Mouse (Mus musculus) layer of hippocampus, postnatal 10 days (tissue): ENCODE measurements around the gene Ush2a. TPM values are rescaled to one million over a fixed set of nuclear protein-coding genes. Genes with fewer than 3 reads are reported as not detected.

ENCODE experiments used
- DNase-seq, 2 experiments: peaks; one replicate each; pipeline ENCODE4 v3.0.0; 2021; ENCODE audit warnings: low spot score in 2 of 2
- long read RNA-seq: library from polyadenylated mRNA; stranded (forward); transcript quantifications from one replicate; pipeline ENCODE4 v2.0.0, GENCODE M21; 2023
- total RNA-seq, 2 experiments: library from RNA; stranded (reverse); gene quantifications; 2 replicates each; pipeline ENCODE4 v1.2.3; 2021

Ush2a gene
- total RNA-seq, result under 1 TPM; 0.20 to 0.46 TPM
- long read RNA-seq, partial matches to known transcripts, result 1 of 1 reads
- long read RNA-seq, other reads (novel, unspliced or antisense), result 0 of 1 reads

DNA sequence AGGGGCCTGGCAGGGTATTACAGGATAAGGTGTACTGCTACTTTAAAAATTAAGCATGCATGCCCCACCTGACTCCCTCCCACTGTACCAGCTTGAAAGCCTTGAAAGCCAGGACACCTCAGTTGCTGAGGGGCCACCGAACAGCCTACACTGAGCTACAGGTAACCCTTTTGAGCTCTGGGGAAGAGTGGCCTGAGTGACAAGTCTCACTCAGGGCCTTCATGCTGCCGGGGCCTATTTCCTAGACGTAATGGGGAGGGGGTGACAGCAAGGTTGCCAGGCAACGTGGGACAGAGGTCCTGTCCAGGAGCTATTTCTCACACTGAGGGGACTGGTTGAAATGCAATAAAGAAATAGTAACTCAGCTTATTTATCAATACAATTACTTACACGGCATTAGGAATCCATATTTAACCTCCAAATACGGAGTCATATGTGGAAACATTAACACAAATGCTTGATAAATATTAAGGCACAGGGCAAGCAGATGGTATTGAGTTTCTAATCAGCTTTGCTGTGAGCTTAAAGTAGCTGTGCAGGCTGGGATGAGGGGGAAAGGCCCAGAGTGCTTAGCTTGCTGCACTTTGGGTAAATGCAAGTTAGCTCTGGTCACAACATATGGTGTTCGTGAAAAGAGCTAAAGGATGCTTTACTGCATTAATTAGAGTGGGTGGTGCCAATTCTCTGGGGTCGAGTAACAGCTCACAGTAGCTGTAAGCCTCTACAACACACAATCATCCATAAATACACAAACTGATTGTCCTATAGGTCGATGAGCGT, at the start of gene Ush2a:
Gene Ush2a, plus strand, starts transcription at position 121 of the 780 bp plus-strand sequence.
- no peak for DNase-seq

DNA sequence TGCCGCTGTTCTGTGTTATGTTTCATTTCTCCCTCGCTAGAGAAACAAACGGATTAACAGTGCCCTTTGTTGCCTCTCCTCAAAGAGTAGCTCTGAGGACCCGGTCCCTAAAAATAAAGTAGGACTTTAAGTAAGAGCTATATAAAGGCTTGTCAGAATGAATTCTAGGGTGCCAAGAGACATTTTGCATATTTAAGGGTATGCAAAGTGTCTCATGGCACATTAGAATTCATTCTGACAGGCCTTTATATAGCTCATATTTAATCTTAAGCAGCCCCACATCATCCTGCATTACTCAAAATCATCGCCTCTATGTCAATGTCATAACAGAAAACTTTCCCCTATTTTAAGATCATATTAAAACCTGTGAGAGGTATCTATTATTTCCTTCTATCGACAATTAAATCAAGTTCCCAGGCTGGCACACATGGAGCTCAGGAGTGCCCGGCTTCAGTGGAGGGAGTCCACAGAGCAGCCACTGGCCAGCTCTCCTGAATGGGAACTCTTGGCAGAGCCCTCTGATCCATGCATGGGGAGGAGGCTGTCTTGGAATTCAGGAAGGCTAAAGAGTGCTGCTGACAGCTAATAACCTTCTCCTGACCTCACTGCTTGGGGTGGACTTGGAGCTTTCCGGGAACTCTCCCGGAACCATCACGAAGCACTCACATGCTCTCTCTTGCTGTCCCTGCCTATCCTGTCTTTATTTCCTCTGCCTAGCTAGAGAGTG, 46.8 kb upstream of the Ush2a start:
- DNase-seq, result no peak

- no peak for DNase-seq
These were observed 40.5 kb upstream of the Ush2a start for GRCm38 (mm10) chr1:188221226-188221792.

- no peak for DNase-seq
These were observed 28.6 kb upstream of the Ush2a start for GRCm38 (mm10) chr1:188233036-188233724.

DNA sequence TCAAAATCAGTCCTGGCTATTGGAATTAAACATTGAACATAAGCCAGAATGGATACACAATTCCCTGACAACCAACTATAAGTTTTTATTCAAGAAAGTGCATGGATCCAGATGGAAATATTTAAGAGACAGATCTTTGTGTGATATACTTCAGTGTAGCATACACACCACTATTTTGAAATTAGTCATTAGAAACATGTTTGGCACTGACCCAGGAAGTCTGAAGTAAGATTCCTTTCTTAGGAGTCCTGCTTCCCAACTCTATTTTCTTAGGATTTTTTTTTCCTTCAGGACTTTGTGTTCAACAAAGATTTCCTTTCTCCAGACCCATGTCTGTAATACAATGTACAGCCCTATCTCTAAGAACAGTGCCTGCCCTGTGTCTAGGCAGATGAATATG, 23.2 kb upstream of the Ush2a start:
- DNase-seq, result no peak

GRCm38 (mm10) chr1:188241766-188242165, 20.1 kb upstream of the Ush2a start:
- DNase-seq, result no peak

DNA sequence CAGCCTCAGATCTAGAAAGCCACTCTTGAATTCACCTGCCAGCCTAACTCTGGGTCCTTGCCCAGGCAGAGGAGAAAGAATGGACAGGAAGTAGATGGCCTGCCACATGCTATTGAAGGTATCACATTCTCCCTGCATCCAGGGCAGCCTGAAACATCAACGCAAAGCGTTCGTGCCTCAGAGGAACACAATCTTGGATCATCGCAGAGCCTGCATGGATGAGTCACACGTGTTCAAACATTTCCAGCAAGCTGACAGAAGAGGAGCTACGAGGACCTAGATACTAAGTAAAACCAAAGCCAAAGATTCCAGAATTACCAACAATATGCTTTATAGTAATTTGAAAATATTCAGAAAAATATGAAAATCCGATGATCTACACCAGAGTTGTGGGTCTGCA, 4.3 kb upstream of the Ush2a start:
- no peak for DNase-seq

DNA sequence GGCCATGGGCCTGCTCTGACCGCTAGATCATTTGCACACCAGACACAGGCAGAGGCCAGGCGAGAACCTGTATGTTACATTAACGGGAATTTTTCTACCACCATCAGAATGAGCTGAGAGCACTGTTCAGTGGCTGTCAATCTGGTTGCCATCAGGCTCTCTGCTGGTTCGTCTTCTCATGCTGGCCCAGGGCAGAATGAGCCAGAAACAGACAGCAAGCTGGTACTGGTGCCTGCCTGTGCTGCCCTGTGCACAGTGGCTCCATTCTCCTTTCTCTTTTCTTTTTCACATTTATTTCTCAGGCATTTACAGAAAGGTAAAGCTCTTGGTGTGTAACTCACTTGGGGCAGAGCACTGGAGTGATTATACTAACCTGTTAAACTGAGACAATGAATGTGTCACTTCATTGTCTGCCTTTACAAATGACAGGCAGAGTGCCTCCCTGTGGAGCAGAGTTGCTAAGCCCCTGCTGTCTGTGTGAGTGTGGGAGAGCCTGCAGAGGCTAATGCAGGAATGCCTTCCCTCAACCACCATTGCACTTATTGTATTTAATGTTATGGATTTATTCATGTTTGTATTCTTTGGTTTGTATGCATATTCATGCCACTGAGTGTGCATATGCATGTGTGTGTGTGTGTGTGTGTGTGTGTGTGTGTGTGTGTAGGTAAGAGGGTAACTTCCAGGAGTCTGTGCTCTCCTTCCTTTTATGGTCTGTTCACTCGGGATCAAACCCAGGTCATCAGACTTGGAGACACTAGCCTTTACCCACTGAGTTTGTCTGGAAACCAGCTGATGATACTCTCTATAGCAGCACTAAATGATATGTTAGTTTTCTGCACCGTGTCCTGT, 1.3 kb upstream of the Ush2a start:
- peak in 1 of 2 experiments; percentile 8 for DNase-seq

DNA sequence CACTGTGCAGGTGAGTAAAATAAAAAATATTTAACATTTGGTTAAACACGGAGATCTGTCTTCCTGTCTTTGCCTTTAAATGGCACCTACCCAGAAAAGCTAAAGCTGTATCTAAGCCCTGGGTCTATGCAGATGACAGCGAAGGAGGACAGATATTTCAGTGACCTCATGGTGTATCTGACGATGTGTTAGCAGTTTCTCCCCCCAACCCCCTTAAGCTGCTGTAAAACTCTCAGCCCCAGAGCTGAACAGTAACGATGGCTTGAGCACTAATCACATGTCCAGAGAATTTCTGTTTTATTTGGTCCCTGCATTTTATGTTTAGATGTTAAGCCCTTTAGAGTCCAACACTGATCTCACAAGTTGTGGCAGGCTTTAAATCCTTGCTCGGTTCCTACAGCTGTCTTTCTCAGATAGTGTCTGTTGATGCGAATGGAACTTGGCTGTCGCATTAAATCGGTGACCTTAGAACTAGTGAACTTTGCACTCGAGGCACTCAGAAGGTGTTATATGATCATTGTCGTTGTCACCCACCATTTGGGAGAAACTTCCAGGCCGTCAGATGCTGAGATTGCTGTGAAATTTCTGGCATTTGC, 5.4 kb downstream of the Ush2a start:
- DNase-seq, result no peak

- DNase-seq, result no peak
These were observed 7.2 kb downstream of the Ush2a start for GRCm38 (mm10) chr1:188269071-188269470.

- DNase-seq, result no peak
These were observed 51.5 kb downstream of the Ush2a start for GRCm38 (mm10) chr1:188313303-188313702.

DNA sequence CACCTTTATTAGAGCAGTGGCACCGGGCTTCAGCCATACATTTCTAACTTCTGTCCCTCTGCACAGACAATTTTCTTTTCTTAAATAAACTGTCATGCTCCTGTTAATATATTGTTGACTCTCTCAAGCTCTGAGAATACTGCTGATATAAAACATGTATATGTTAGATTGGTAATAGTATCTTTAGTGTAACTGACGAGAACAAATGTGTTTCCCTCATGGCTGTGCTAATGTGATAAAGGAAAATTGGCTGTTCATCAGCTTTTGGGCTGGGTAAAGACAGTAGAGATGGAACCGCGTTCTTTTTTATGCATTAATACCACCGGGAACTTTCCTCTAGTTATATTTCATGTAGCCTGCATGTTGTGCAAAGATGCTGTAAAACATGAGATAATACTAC, 54.8 kb downstream of the Ush2a start:
- DNase-seq, result no peak

DNA sequence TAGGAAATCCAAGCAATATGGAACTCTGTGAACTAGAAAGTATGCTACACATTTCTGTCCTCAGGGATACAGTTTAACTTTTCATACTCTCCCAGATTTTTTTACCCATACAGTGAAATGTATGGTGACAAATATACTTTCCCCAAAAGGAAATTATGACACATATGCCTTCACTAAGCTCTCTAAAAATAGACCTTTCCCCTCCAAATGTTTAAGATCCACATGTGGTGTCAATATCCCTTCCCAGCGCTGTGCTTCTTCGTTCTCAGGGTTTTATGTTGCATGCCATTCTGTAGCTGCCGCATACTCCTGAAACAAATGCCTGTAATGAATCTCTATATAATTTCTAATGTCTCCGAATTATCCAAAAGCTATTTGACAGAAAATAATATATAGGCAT, 58.4 kb downstream of the Ush2a start:
- no peak for DNase-seq

DNA sequence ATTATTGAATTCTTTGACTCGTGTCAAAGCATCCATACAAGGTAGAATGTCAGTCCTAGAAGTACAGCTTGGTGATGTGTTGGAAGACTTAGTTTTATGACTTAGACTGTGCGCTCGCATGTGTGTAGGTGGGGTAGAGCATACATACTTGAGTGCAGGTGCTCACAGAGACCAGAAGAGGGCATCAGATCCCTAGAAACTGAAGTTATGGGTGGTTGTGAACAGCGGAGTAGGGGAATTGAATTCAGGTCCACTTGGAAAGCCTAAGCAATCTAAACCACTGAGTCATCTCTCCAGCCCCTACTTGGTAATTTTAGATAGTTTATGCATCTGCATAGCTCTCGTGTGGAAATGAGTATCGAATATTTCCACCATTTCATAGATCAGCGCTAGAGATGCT, 59.7 kb downstream of the Ush2a start:
- no peak for DNase-seq

GRCm38 (mm10) chr1:188330406-188330805, 68.6 kb downstream of the Ush2a start:
- DNase-seq, result no peak

DNA sequence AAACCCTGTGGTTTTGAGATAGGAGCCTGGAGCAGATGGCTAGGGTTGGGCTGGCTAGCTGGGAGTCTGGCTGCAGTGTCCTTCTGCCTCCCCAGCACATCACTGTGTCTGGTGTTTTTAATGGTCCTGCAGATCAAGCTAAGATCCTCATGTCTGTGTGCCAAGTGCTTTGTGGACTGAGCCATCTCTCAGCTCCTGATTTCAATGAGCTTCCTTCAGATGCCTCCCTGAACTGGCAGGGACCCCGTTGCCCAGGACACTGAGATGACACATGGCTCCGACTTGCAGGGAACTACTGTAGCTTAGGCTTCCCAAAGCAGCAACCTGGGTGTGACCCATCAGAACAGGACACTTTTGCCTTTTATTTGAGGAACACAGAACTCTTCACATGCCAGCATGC, 72.1 kb downstream of the Ush2a start:
- DNase-seq, result peak; percentile 9 to 14

DNA sequence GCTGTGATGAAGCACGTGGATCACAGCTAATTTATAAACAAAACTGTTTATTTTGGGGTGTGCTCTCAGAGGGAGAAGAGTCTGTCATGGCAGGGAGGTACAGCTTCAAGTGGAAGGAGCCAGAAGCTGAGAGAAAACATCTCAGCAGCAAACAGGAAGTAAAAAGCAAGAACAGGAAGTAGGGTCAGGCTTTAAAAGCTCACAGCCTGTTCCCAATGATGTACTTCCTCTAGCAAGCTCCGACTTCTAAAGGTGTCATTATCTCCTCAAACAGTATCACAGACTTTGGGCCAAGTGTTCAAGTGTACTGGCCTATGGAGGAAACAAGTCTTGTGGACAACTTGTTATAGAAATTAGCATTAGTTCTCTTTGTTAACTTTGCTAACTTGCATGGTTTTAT, 85.9 kb downstream of the Ush2a start:
- DNase-seq, result no peak

DNA sequence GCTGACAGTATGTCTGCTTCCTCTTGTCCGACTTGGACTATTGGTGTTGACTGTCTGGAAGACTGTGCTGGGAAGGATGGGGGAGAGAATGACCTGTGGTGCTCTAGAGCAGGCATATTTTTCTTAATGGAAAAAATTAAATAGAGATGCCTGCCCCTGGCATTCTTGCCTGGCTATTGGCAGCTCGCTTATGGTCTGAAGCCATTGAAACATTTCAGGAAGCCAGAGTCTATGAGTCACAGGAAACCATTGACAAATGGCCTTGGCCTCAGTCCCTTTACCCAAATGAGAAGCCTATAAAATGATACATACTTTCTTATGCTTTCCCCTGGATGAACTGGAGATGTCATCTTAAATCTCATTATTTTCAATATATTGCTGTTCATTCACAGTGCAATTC, 92.9 kb downstream of the Ush2a start:
- DNase-seq, result no peak

DNA sequence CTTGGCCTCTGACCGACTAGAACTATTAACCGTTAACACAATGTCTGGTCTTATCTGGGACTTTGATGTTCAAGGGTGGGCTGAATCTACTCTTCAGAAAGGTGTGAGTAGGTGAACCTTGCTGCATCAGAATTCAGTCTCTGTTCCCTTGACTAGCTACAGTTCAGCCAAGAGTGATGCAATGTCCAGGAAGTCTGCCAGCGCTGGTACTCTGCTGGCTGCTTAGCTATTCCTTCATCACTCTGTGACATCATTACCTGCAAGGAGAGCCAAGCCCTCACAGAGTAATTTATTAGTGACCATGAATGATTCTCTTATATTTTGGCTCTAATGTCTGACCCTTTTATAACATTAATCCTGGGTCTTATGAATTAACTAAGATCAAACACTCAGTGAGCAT, 101.7 kb downstream of the Ush2a start:
- DNase-seq, result peak; percentile 45 to 64

- DNase-seq, result no peak
These were observed 123.4 kb downstream of the Ush2a start for GRCm38 (mm10) chr1:188385180-188385579.
